8 mouse cellular contexts compared by ENCODE assay signal in genomic region chr7:96170924-96171595, GRCm38 (mm10). TPM values are rescaled to one million over a fixed set of nuclear protein-coding genes. Genes with fewer than 3 reads are reported as not detected.
DNase-seq lines count a peak whose midpoint lies in the region; ATAC-seq and TF ChIP-seq lines count a peak whose summit lies in the region.

Gene Tenm4, plus strand, starts transcription at chr7:96171246.

- no peaks in the 10 kb centered on the region for H3K27me3 ChIP-seq in intestine, embryonic 15.5 days (replicated peaks)
- H3K27me3 ChIP-seq in neural tube, embryonic 13.5 days = no peaks in the 10 kb centered on the region

- H3K36me3 ChIP-seq in intestine, embryonic 15.5 days = no peaks in the 10 kb centered on the region
- H3K36me3 ChIP-seq in neural tube, embryonic 13.5 days = no peaks in the 10 kb centered on the region

- no peak for TF ChIP-seq POLR2A in cortical plate, adult 2 months (IDR thresholded peaks at IDR 0.05; ENCODE audit: extremely low read depth, insufficient read depth, low read length)

- H3K9ac ChIP-seq in intestine, embryonic 15.5 days = no peak within 1 kb of the TSS
- no peak within 1 kb of the TSS for H3K9ac ChIP-seq in neural tube, embryonic 13.5 days

- 0 out of 2 replicates have a peak within 1 kb of the TSS, but pooled peaks have one; percentile 5 for H3K4me2 ChIP-seq in intestine, embryonic 15.5 days (replicated peaks)
- no peak within 1 kb of the TSS for H3K4me2 ChIP-seq in neural tube, embryonic 13.5 days

- no peak for DNase-seq in layer of hippocampus, adult 2 months (ENCODE audit: low spot score in 2 of 2)
- DNase-seq in layer of hippocampus, adult 9-10 months (ENCODE audit: low spot score) = no peak
- no peak for DNase-seq in ovary, postnatal 14 days (ENCODE audit: low spot score)

- TF ChIP-seq CTCF in layer of hippocampus, adult 2 months (conservative IDR thresholded peaks at IDR 0.05) = no peak
- TF ChIP-seq CTCF in cortical plate, adult 2 months (IDR thresholded peaks at IDR 0.05; ENCODE audit: extremely low read depth, insufficient read depth, low read length) = no peak

- WGBS in intestine, embryonic 15.5 days = 40% methylated on average over 14 of the region's 14 CpGs
- WGBS in neural tube, embryonic 13.5 days = 44% methylated on average over 14 of the region's 14 CpGs

- H3K4me1 ChIP-seq in cortical plate, adult 2 months (ENCODE audit: control insufficient read depth, insufficient read depth, low read length) = no peaks in the 10 kb centered on the region
- no peaks in the 10 kb centered on the region for H3K4me1 ChIP-seq in intestine, embryonic 15.5 days (replicated peaks)
- peaks cover 21% of the 10 kb centered on the region; the same call in 1 of the 2 replicates for H3K4me1 ChIP-seq in neural tube, embryonic 13.5 days (replicated peaks)

- H3K4me3 ChIP-seq in layer of hippocampus, adult 2 months = peak within 1 kb of the TSS; percentile 3; the same call in 1 of the 2 replicates
- H3K4me3 ChIP-seq in cortical plate, adult 2 months (ENCODE audit: insufficient read depth, low read length) = no peak within 1 kb of the TSS
- H3K4me3 ChIP-seq in intestine, embryonic 15.5 days (replicated peaks) = no peak within 1 kb of the TSS
- H3K4me3 ChIP-seq in neural tube, embryonic 13.5 days = no peak within 1 kb of the TSS

- no peak for ATAC-seq in intestine, embryonic 15.5 days
- no peak for ATAC-seq in neural tube, embryonic 13.5 days (ENCODE audit: low read depth)
- no peak for ATAC-seq in inflammation-experienced regulatory T-cells, adult 6 months
- ATAC-seq in erythroblast, adult 5-6 weeks (replicated peaks; ENCODE audit: low FRiP score, poor library complexity, severe bottlenecking) = no peak

- H3K9me3 ChIP-seq in intestine, embryonic 15.5 days = no peaks in the 10 kb centered on the region
- no peaks in the 10 kb centered on the region for H3K9me3 ChIP-seq in neural tube, embryonic 13.5 days

- H3K27ac ChIP-seq in layer of hippocampus, adult 2 months = no peak within 1 kb of the TSS
- no peak within 1 kb of the TSS for H3K27ac ChIP-seq in cortical plate, adult 2 months (ENCODE audit: insufficient read depth, low read length)
- H3K27ac ChIP-seq in intestine, embryonic 15.5 days = no peak within 1 kb of the TSS
- H3K27ac ChIP-seq in neural tube, embryonic 13.5 days (replicated peaks) = no peak within 1 kb of the TSS

RNA-seq across cellular contexts. Expression of gene Tenm4, which starts in this region (rescaled TPM):
- total RNA-seq in layer of hippocampus, adult 2 months (2021) = 100 to 1,000 TPM; 111 to 131 TPM
- polyA plus RNA-seq in cortical plate, adult 2 months (2012; rRNA removed) = 28.9 and 30.2 TPM in 2 replicates
- 22.0 and 25.9 TPM in 2 replicates for polyA plus RNA-seq in intestine, embryonic 15.5 days (2015; fragmentation: Nextera tagmentation; extraction: Ambion mirVana)
- polyA plus RNA-seq in neural tube, embryonic 13.5 days (2015; fragmentation: Nextera tagmentation; extraction: Ambion mirVana) = 34.6 and 36.8 TPM in 2 replicates
- under 1 TPM in 1 of 3 experiments, not detected in 2; 0.05 TPM for polyA plus RNA-seq in inflammation-experienced regulatory T-cells, adult 6 months (2017; shearing (Covaris generic))
- total RNA-seq in erythroblast, adult 5-6 weeks (2015; ENCODE audit: low replicate concordance) = 0.19 and 1.9 TPM in 2 replicates
- total RNA-seq in erythroblast, adult 5-6 weeks (2017; ENCODE audit: low replicate concordance) = 0.28 and 0.85 TPM in 2 replicates

Comparison
In these comparisons a context has a peak if more than half of its experiments do, and no peak if none do; other contexts are left out.
1. RNA of gene Tenm4 (total RNA-seq): 111 to 131 TPM in layer of hippocampus, adult 2 months; 0.19 to 1.9 TPM in erythroblast, adult 5-6 weeks; every median in the first group is over 10 times any median in the second.
2. RNA of gene Tenm4 (polyA plus RNA-seq): 34.6 to 36.8 TPM in neural tube, embryonic 13.5 days, 28.9 to 30.2 TPM in cortical plate, adult 2 months and 22.0 to 25.9 TPM in intestine, embryonic 15.5 days; 0.05 TPM in inflammation-experienced regulatory T-cells, adult 6 months; every median in the first group is over 10 times any median in the second.